Mouse (Mus musculus): ENCODE results near the gene Bcl7a.

DNA sequence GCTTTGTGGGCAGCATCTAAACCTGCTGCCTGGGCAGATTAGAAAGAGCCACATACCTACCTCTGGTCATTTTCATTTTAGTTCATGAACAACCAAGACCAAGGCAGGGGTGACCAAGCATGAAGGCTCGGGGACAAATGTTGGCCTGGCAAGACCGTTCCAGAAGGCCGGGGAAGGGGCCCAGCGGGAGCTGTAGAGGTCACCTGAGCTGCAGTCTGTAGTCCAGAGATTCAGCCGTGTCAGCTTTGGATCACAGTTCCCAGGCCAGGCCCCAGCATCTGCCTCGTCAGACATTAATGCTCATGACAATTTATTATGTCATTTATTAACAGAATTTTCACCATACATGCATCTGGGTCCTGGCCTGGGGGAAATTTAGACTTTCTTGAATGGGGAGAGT, 15.8 kb downstream of the Bcl7a start:
- no peak for TF ChIP-seq CTCF (IDR thresholded peaks at IDR 0.05; ENCODE audit: low read depth)
- no peak for TF ChIP-seq EP300 (IDR thresholded peaks at IDR 0.05; ENCODE audit: low read depth)
